Mouse (Mus musculus): ENCODE measurements around the gene C87977.
"Not testable (repeated sequence)": the region's sequence is repeated elsewhere in the genome, so short reads cannot be mapped to it uniquely, and the experiment has no call there.

The C87977 gene

GRCm38 (mm10) chr4:144213218-144213617 lies at the start of gene C87977:
TSS of gene C87977 (minus strand) at chr4:144213318.
- in situ Hi-C loops (cut with MboI; ENCODE audit: low sequenced_read_pairs), result not testable (repeated sequence)

GRCm38 (mm10) chr4:144254768-144255167 lies 41.6 kb upstream of the C87977 start:
- in situ Hi-C loops (cut with MboI; ENCODE audit: low sequenced_read_pairs), result not testable (repeated sequence)

GRCm38 (mm10) chr4:144190419-144190818 lies 22.7 kb downstream of the C87977 start, which contains the start of gene Oog2:
TSS of gene Oog2 (plus strand) at chr4:144190719.
- in situ Hi-C loops (cut with MboI; ENCODE audit: low sequenced_read_pairs), result no loop called here

GRCm38 (mm10) chr4:144162563-144162962 lies 50.6 kb downstream of the C87977 start, which contains the start of gene Oog3:
TSS of gene Oog3 (minus strand) at chr4:144162663.
- in situ Hi-C loops (cut with MboI; ENCODE audit: low sequenced_read_pairs), result no loop called here
